Mouse (Mus musculus) neural tube, embryonic 11.5 days (tissue): ENCODE results near the gene Plpp7. TPM values are rescaled to one million over a fixed set of nuclear protein-coding genes. Genes with fewer than 3 reads are reported as not detected.

Experiments used
- ATAC-seq: fragments of 200-750 bp; cut with Nextera tagmentation; 2 replicates; pipeline ENCODE4 v1.8.0; 2017; ENCODE audit warnings: moderate number of reproducible peaks, mild to moderate bottlenecking, moderate TSS enrichment, moderate library complexity; ENCODE audit not compliant: insufficient read depth, low FRiP score, low TSS enrichment
- DNase-seq: peaks from one replicate; pipeline ENCODE4 v3.0.0-alpha.2; 2015; ENCODE audit warnings: low spot score
- H3K27ac ChIP-seq: fragments of 300-500 bp; sonication (generic); 2 replicates; pipeline ENCODE4 v1.5.1; 2014; ENCODE audit warnings: low read depth, mild to moderate bottlenecking, low read length
- H3K27me3 ChIP-seq: fragments of 300-500 bp; sonication (generic); 2 replicates; pipeline ENCODE4 v1.6.1; 2014; ENCODE audit warnings: mild to moderate bottlenecking, low read length, mixed read lengths; ENCODE audit not compliant: control insufficient read depth, insufficient read depth
- H3K36me3 ChIP-seq: fragments of 300-500 bp; sonication (generic); 2 replicates; pipeline ENCODE4 v1.6.1; 2014; ENCODE audit warnings: mild to moderate bottlenecking, low read length, moderate library complexity, mixed read lengths; ENCODE audit not compliant: control insufficient read depth, insufficient read depth
- H3K4me1 ChIP-seq: fragments of 300-500 bp; sonication (generic); 2 replicates; pipeline ENCODE4 v1.6.1; 2014; ENCODE audit warnings: low read length, mixed read lengths; ENCODE audit not compliant: control insufficient read depth, insufficient read depth
- H3K4me2 ChIP-seq: fragments of 300-500 bp; sonication (generic); 2 replicates; pipeline ENCODE4 v1.6.1; 2014; ENCODE audit warnings: low read depth, mild to moderate bottlenecking, moderate library complexity
- H3K4me3 ChIP-seq: fragments of 300-500 bp; sonication (generic); 2 replicates; pipeline ENCODE4 v1.5.1; 2014; ENCODE audit warnings: low read depth, low read length
- H3K9ac ChIP-seq: fragments of 300-500 bp; sonication (generic); 2 replicates; pipeline ENCODE4 v1.6.1; 2014; ENCODE audit warnings: mild to moderate bottlenecking, low read length
- H3K9me3 ChIP-seq: fragments of 300-500 bp; sonication (generic); 2 replicates; pipeline ENCODE4 v1.6.1; 2016; ENCODE audit warnings: low read length; ENCODE audit not compliant: control insufficient read depth
- WGBS: fragments of 180-500 bp; shearing (Covaris S2); extraction: QIAGEN DNeasy Blood & Tissue Kit; methylation state at CpG from one replicate; pipeline ENCODE4 v1.1.7; 2014; 5-methylcytosine and 5-hydroxymethylcytosine counted together
- polyA plus RNA-seq: library from polyadenylated mRNA; unstranded; fragments of >200 nt; fragmentation: Nextera tagmentation; extraction: Ambion mirVana; gene quantifications from 2 replicates; pipeline ENCODE4 v1.2.1, GENCODE M21; 2014

Gene Plpp7
- polyA plus RNA-seq, 1 experiment from 2014 or later, result 9.3 TPM

DNA sequence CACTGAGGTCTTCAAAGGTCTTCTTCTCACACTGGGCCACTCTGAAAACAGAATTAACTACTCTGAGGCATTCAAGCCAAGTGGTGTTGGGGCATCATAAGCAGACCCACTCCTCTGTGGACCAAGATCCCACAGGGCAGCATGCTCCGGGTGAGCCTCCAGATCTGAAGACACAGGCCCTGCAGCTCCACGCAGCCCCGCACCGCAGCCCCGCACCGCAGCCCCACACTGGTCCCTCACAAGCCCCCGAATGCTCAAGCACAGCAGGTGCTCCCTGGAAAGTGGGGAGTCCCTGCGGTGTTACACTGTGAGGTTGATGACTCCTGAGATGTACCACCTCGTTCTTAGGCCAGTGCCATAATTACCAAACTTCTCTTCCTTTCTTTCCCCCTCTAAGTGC lies 37.1 kb upstream of the Plpp7 start:
- Histone ChIP-seq H3K36me3 (no peaks in the 10 kb centered on the region), H3K27ac (no peak overlapping the region), H3K27me3 (no peaks in the 10 kb centered on the region), H3K4me1 (no peaks in the 10 kb centered on the region; the same call in 1 of the 2 replicates), H3K4me3 (no peak overlapping the region), H3K9ac (no peak overlapping the region), H3K4me2 (no peak overlapping the region), H3K9me3 (no peaks in the 10 kb centered on the region)
- ATAC-seq, result no peak
- DNase-seq, result no peak
- 74% methylated on average over 9 of the region's 9 CpGs for whole genome bisulfite sequencing

DNA sequence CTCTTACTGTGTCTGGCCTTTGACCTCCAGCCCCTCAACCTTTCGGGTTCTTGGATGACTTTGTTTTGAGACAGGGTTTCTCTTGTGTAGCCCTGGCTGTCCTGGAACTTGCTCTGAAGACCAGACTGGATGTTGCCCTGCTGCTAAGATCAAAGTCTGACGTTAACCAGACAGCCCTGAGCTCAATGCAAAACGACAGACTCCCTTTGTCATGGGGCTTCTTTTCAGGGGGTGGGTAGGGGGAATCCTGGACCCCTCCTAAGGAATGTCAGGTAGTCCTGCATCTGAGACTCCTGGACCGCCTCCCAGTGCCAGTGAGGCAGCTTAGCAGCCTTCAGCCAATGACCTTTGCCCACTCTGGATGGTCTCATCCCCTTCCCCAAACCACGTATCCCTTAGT lies 36.6 kb upstream of the Plpp7 start:
- H3K27me3 ChIP-seq, result no peaks in the 10 kb centered on the region
- no peak for DNase-seq

DNA sequence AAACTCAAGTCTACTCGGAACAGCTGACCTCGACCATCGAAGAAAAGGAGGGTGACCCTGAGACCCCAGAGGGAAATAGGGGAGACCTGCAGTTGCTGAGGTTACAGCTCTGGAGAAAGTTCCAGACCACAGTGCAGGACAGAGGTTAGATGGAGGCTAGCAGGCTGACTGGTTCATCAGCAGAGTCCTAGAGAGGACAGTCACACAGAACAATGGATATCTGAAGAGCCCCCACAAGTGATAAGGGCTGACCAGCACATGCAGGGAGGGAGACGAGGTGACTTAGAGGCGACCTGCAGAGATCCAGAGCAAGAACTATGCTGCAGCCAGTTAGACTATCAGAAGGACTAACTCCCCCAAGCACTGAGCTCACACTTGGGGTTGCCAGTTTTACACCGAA lies 35.7 kb upstream of the Plpp7 start:
- no peak overlapping the region for H3K27ac ChIP-seq
- no peaks in the 10 kb centered on the region; the same call in 1 of the 2 replicates for H3K4me1 ChIP-seq
- H3K36me3 ChIP-seq, result no peaks in the 10 kb centered on the region
- no peak overlapping the region for H3K9ac ChIP-seq
- H3K9me3 ChIP-seq, result no peaks in the 10 kb centered on the region
- no peak overlapping the region for H3K4me3 ChIP-seq
- 79% methylated on average over 6 of the region's 6 CpGs for WGBS
- DNase-seq (no peak), ATAC-seq (no peak)
- H3K4me2 ChIP-seq, result no peak overlapping the region
- H3K27me3 ChIP-seq, result no peaks in the 10 kb centered on the region

More for the DNA sequence above, 36.6 kb upstream of the Plpp7 start:
- Histone ChIP-seq H3K4me1 (no peaks in the 10 kb centered on the region; the same call in 1 of the 2 replicates), H3K9ac (no peak overlapping the region), H3K4me2 (no peak overlapping the region), H3K4me3 (no peak overlapping the region), H3K36me3 (no peaks in the 10 kb centered on the region), H3K9me3 (no peaks in the 10 kb centered on the region), H3K27ac (no peak overlapping the region)
- WGBS, result 40% methylated on average over 5 of the region's 5 CpGs
- no peak for ATAC-seq

DNA sequence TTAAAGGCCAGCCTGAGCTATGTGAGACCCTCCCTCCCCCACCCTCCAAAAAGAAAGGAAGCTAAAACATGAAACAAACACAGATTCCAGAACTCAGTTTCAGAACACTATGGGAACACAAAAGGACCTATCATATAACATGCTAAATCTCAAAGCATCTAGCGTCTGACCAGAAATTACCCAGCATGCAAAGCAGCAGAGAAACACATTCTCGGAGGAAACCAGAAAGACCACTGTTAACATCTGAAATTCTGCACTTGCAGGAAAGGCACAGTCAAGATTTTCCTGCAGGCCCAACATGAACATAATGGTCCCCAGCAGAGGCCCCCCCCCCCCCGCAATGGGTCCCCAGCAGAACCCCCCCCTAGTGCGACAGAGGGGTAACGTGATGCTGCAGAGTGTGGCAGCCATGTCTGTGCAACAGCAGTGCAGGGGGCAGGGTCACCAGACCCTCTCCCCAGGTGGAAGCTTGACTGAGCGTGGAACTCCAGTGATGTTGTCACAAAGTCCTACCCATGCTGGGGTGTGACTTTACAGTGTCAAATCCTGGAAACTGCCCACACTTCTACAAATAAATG lies 35.0 kb upstream of the Plpp7 start:
- 67% methylated on average over 6 of the region's 6 CpGs for WGBS
- no peak overlapping the region for H3K9ac ChIP-seq
- no peaks in the 10 kb centered on the region for H3K9me3 ChIP-seq
- H3K27ac ChIP-seq, result no peak overlapping the region
- H3K4me2 ChIP-seq, result no peak overlapping the region
- no peak for DNase-seq
- H3K4me3 ChIP-seq, result no peak overlapping the region
- no peak for ATAC-seq
- H3K36me3 ChIP-seq, result no peaks in the 10 kb centered on the region
- no peaks in the 10 kb centered on the region for H3K27me3 ChIP-seq
- H3K4me1 ChIP-seq, result no peaks in the 10 kb centered on the region

DNA sequence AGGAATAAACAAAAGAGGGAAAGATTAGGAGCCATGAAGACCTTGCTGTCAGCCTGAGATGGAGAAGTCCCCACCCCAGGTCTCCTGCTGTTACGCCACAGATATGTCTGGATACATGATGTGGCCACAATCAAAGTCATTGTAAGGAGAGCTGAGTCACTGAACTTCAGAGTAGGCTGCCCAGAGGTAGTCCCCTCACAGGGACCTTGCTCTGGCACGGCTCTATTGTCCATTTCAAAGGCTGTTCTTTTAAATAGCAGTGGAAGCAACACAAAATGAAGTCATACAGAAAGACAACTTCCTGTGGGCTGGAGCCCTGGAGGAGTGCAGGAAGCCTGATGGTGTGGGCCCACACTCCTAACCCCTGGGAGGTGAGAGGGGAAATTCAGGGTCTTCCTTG lies 34.1 kb upstream of the Plpp7 start:
- Histone ChIP-seq H3K4me2 (no peak overlapping the region), H3K27ac (no peak overlapping the region), H3K4me3 (no peak overlapping the region), H3K27me3 (no peaks in the 10 kb centered on the region), H3K36me3 (no peaks in the 10 kb centered on the region), H3K9ac (no peak overlapping the region), H3K9me3 (no peaks in the 10 kb centered on the region), H3K4me1 (no peaks in the 10 kb centered on the region)
- 68% methylated on average over 2 of the region's 2 CpGs for WGBS
- ATAC-seq (no peak), DNase-seq (no peak)

DNA sequence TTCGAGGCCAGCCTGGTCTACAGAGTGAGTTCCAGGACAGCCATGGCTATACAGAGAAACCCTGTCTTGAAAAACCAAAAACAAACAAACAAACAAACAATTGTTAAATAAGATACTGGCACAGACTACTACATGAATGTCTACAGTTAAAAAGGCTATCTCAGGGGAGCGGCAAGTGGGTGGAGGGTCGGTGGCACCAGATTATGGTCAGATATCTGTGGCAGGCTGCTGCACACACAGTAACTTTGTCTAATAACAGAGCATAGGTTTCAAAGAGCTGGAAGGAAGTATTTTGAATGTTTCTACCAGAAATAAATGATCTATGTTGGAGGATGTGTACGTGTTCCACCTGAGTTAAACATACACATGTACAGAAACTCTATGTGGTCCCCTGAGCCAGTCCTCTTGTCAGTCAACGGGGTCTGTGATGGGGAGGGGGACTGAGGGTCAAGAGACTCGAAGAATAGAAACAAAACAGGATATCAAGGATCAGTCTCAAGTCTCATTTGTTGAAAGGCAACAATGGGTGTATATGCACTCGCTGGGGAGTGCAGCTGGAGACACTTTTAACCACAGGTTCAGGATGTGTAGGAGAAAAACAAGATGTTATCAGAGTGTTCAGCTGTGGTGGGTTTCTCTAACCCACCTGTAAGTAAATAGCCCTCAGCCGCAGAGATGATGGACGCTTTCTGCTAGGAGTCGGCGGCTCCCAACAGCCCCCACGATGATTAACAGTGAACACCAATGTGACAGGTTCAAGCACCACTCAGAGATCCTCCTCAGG lies 33.4 kb upstream of the Plpp7 start:
- ATAC-seq (no peak), DNase-seq (no peak)
- no peak overlapping the region for H3K4me3 ChIP-seq
- no peaks in the 10 kb centered on the region for H3K9me3 ChIP-seq
- H3K36me3 ChIP-seq, result no peaks in the 10 kb centered on the region
- H3K4me1 ChIP-seq, result no peaks in the 10 kb centered on the region
- no peak overlapping the region for H3K27ac ChIP-seq
- no peak overlapping the region for H3K4me2 ChIP-seq
- 81% methylated on average over 12 of the region's 12 CpGs for WGBS
- H3K27me3 ChIP-seq, result no peaks in the 10 kb centered on the region
- H3K9ac ChIP-seq, result no peak overlapping the region

DNA sequence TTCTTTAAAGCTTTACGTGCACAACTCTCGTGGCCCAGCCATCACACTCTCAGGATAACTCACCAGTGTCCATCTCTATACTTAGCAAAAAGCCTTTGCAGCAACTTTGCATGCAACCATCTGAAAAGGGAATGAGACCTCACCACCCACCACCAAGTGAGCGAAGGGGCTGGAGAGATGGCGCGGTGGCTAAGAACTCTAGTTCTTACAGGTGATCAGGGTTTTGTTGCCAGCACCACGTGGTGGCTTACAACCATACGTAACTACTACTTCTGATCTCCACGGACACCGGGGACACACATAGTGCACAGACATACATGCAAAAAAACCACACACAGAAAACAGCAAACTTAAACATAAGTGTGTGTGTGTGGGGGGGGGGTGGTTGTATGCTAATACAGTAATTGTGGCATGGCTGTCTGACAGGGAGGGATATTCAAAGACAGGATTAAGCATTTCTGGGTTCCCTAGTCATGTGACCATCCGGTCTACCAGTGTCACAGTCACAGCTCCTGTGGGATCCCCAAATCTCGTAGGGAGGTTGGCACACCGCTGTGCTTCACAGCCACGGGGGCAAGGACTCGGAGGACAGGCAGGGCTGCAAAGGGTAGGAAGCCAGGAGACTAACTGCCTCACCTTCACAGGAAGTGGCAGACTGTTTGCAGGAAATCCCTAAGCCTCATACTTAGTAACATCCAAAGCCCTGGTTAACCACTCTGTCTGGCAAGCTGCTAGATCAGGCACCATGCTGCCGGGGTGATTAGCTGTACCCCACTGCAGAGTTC lies 32.5 kb upstream of the Plpp7 start:
- no peak for ATAC-seq
- H3K36me3 ChIP-seq, result no peaks in the 10 kb centered on the region
- H3K4me3 ChIP-seq, result no peak overlapping the region
- no peak overlapping the region for H3K4me2 ChIP-seq
- no peak overlapping the region for H3K9ac ChIP-seq
- no peaks in the 10 kb centered on the region for H3K27me3 ChIP-seq
- no peak for DNase-seq
- WGBS, result 89% methylated on average over 15 of the region's 15 CpGs
- H3K4me1 ChIP-seq, result no peaks in the 10 kb centered on the region
- H3K27ac ChIP-seq, result no peak overlapping the region
- no peaks in the 10 kb centered on the region for H3K9me3 ChIP-seq

DNA sequence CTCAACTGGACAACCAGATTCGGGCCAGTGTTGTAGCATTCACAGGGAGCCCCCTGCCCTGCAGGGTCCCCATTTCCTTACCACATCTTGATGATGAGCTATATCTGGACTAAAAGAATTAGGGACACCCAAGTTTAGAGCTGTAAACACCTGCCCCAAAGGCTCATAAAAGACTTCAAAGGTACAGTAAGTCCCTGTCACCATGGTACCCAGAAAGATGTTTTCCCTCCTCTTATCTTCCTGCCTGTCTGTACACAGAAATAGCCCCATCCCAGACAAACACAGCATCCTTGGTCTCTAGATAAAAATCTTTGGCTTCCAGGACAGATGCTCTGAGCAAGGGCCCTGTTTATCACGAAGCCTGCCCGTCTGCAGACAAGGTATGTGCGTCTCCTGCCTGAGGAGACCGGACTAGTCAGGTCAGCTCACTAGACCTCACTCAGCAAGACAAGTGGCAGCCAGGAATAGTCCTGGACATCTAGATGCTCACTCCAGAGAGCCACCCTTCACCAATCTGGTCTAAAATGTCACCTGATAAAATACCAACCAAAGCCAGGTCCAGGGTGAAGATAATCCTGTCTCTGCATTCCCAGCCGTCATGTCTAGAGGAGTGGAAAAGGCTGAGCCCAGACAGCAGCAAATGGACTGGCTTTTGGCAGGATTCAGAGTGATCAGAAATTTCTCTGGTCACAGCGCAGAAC lies 31.7 kb upstream of the Plpp7 start:
- Histone ChIP-seq H3K4me3 (no peak overlapping the region), H3K4me2 (no peak overlapping the region), H3K9me3 (no peaks in the 10 kb centered on the region), H3K9ac (no peak overlapping the region), H3K27me3 (no peaks in the 10 kb centered on the region), H3K4me1 (no peaks in the 10 kb centered on the region), H3K27ac (no peak overlapping the region), H3K36me3 (no peaks in the 10 kb centered on the region)
- 90% methylated on average over 7 of the region's 7 CpGs for WGBS
- DNase-seq (no peak), ATAC-seq (no peak)
